Mouse (Mus musculus): Measurements from ENCODE around the gene Urgcp. TPM values are rescaled to one million over a fixed set of nuclear protein-coding genes. Genes with fewer than 3 reads are reported as not detected.

Urgcp gene
- polyA plus RNA-seq, 1 experiment from 2014 or later = 22.8 TPM

- WGBS = 22% methylated on average over 43 of the region's 50 CpGs
These were observed 54.4 kb downstream of the Urgcp start for GRCm38 (mm10) chr11:5707530-5708353.

GRCm38 (mm10) chr11:5706874-5707529, 55.2 kb downstream of the Urgcp start:
- no peaks in the 10 kb centered on the region for H3K27me3 ChIP-seq (ENCODE audit: insufficient read depth, low read length)
- H3K4me3 ChIP-seq (replicated peaks; ENCODE audit: low read depth, low read length) = peak overlapping the region; percentile 97
- peak overlapping the region; percentile 89 for H3K4me2 ChIP-seq (ENCODE audit: low read length)
- WGBS = under 1% methylated on average over 42 of the region's 43 CpGs
- 0 out of 2 replicates have a peak, but pooled peaks cover 2% of the 10 kb centered on the region for H3K36me3 ChIP-seq (ENCODE audit: insufficient read depth, low read length)
- 0 out of 2 replicates have a peak, but pooled peaks cover 4% of the 10 kb centered on the region for H3K4me1 ChIP-seq (replicated peaks; ENCODE audit: insufficient read depth, low read length)
- peak overlapping the region; percentile 94 for H3K9ac ChIP-seq (ENCODE audit: low read depth, low read length)
- no peaks in the 10 kb centered on the region for H3K9me3 ChIP-seq (replicated peaks; ENCODE audit: low read length)
- DNase-seq (ENCODE audit: low spot score) = no peak
- peak; percentile 72 for ATAC-seq (replicated peaks; ENCODE audit: low FRiP score, low read depth)
- peak overlapping the region; percentile 87 for H3K27ac ChIP-seq
- TF ChIP-seq CTCF (IDR thresholded peaks at IDR 0.05; ENCODE audit: low read depth) = no peak

More at GRCm38 (mm10) chr11:5707530-5708353, 54.4 kb downstream of the Urgcp start:
- Histone ChIP-seq H3K27ac (peak overlapping the region; percentile 87), H3K4me1 (replicated peaks; ENCODE audit: insufficient read depth, low read length) (0 out of 2 replicates have a peak, but pooled peaks cover 4% of the 10 kb centered on the region), H3K4me2 (ENCODE audit: low read length) (peak overlapping the region; percentile 89), H3K9me3 (replicated peaks; ENCODE audit: low read length) (no peaks in the 10 kb centered on the region), H3K36me3 (ENCODE audit: insufficient read depth, low read length) (0 out of 2 replicates have a peak, but pooled peaks cover 2% of the 10 kb centered on the region), H3K9ac (ENCODE audit: low read depth, low read length) (peak overlapping the region; percentile 94), H3K27me3 (ENCODE audit: insufficient read depth, low read length) (no peaks in the 10 kb centered on the region), H3K4me3 (replicated peaks; ENCODE audit: low read depth, low read length) (peak overlapping the region; percentile 97)
- peak; percentile 94 for ATAC-seq (replicated peaks; ENCODE audit: low FRiP score, low read depth)
- DNase-seq (ENCODE audit: low spot score) = peak; percentile 94
- no peak; the same call in 1 of the 2 replicates for TF ChIP-seq CTCF (IDR thresholded peaks at IDR 0.05; ENCODE audit: low read depth)

GRCm38 (mm10) chr11:5705972-5706371, 56.2 kb downstream of the Urgcp start:
- Histone ChIP-seq H3K9ac (ENCODE audit: low read depth, low read length) (no peak overlapping the region), H3K4me2 (ENCODE audit: low read length) (peak overlapping the region; percentile 89), H3K4me1 (replicated peaks; ENCODE audit: insufficient read depth, low read length) (0 out of 2 replicates have a peak, but pooled peaks cover 4% of the 10 kb centered on the region), H3K9me3 (replicated peaks; ENCODE audit: low read length) (no peaks in the 10 kb centered on the region), H3K27me3 (ENCODE audit: insufficient read depth, low read length) (no peaks in the 10 kb centered on the region), H3K4me3 (replicated peaks; ENCODE audit: low read depth, low read length) (no peak overlapping the region), H3K36me3 (ENCODE audit: insufficient read depth, low read length) (0 out of 2 replicates have a peak, but pooled peaks cover 2% of the 10 kb centered on the region), H3K27ac (no peak overlapping the region)
- no peak for ATAC-seq (replicated peaks; ENCODE audit: low FRiP score, low read depth)
- 89% methylated on average over 9 of the region's 9 CpGs for WGBS
- no peak for TF ChIP-seq CTCF (IDR thresholded peaks at IDR 0.05; ENCODE audit: low read depth)
- no peak for DNase-seq (ENCODE audit: low spot score)

DNA sequence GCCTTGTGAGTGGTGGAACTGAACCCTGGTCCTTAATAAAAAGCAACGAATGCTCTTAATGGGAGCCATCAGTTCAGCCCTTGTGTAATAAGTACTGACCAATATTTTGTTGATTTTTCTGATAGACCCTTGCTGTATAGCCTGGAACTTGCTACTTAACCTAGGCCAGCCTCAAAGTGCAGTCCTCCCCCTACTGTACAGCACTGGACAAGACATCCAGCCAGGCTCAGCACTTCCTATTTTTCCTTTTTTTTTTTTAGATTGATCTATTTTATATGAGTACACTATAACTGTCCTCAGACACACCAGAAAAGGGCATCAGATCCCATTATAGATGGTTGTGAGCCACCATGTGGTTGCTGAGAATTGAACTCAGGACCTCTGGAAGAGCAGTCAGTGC, 58.8 kb downstream of the Urgcp start:
- Histone ChIP-seq H3K4me3 (replicated peaks; ENCODE audit: low read depth, low read length) (no peak overlapping the region), H3K27me3 (ENCODE audit: insufficient read depth, low read length) (no peaks in the 10 kb centered on the region), H3K4me1 (replicated peaks; ENCODE audit: insufficient read depth, low read length) (0 out of 2 replicates have a peak, but pooled peaks cover 4% of the 10 kb centered on the region), H3K36me3 (ENCODE audit: insufficient read depth, low read length) (0 out of 2 replicates have a peak, but pooled peaks cover 2% of the 10 kb centered on the region), H3K27ac (no peak overlapping the region), H3K9me3 (replicated peaks; ENCODE audit: low read length) (no peaks in the 10 kb centered on the region), H3K4me2 (ENCODE audit: low read length) (no peak overlapping the region), H3K9ac (ENCODE audit: low read depth, low read length) (no peak overlapping the region)
- WGBS = 87% methylated on average over 1 of the region's 1 CpGs
- DNase-seq (ENCODE audit: low spot score) (no peak), ATAC-seq (replicated peaks; ENCODE audit: low FRiP score, low read depth) (no peak)
- TF ChIP-seq CTCF (IDR thresholded peaks at IDR 0.05; ENCODE audit: low read depth) = peak; percentile 15; the same call in 1 of the 2 replicates

GRCm38 (mm10) chr11:5702957-5703332, 59.2 kb downstream of the Urgcp start:
- no peak overlapping the region for H3K4me3 ChIP-seq (replicated peaks; ENCODE audit: low read depth, low read length)
- ATAC-seq (replicated peaks; ENCODE audit: low FRiP score, low read depth) (no peak), DNase-seq (ENCODE audit: low spot score) (no peak)
- H3K27me3 ChIP-seq (ENCODE audit: insufficient read depth, low read length) = no peaks in the 10 kb centered on the region
- H3K4me1 ChIP-seq (replicated peaks; ENCODE audit: insufficient read depth, low read length) = 0 out of 2 replicates have a peak, but pooled peaks cover 4% of the 10 kb centered on the region
- no peak for TF ChIP-seq CTCF (IDR thresholded peaks at IDR 0.05; ENCODE audit: low read depth)
- 0 out of 2 replicates have a peak, but pooled peaks cover 2% of the 10 kb centered on the region for H3K36me3 ChIP-seq (ENCODE audit: insufficient read depth, low read length)
- no peak overlapping the region for H3K9ac ChIP-seq (ENCODE audit: low read depth, low read length)
- H3K4me2 ChIP-seq (ENCODE audit: low read length) = no peak overlapping the region
- WGBS = 95% methylated on average over 6 of the region's 6 CpGs
- H3K9me3 ChIP-seq (replicated peaks; ENCODE audit: low read length) = no peaks in the 10 kb centered on the region
- H3K27ac ChIP-seq = no peak overlapping the region
